Mouse (Mus musculus): ENCODE measurements around the gene Hist2h2aa1. TPM values are rescaled to one million over a fixed set of nuclear protein-coding genes. Genes with fewer than 3 reads are reported as not detected.
A peak's percentile ranks its signal among the peaks of the same experiment; 100 is the strongest.
"Not testable (repeated sequence)": the region's sequence is repeated elsewhere in the genome, so short reads cannot be mapped to it uniquely, and the experiment has no call there.

Gene Hist2h2aa1
- polyA plus RNA-seq, 1 experiment from 2014 or later, result 14.9 TPM

DNA sequence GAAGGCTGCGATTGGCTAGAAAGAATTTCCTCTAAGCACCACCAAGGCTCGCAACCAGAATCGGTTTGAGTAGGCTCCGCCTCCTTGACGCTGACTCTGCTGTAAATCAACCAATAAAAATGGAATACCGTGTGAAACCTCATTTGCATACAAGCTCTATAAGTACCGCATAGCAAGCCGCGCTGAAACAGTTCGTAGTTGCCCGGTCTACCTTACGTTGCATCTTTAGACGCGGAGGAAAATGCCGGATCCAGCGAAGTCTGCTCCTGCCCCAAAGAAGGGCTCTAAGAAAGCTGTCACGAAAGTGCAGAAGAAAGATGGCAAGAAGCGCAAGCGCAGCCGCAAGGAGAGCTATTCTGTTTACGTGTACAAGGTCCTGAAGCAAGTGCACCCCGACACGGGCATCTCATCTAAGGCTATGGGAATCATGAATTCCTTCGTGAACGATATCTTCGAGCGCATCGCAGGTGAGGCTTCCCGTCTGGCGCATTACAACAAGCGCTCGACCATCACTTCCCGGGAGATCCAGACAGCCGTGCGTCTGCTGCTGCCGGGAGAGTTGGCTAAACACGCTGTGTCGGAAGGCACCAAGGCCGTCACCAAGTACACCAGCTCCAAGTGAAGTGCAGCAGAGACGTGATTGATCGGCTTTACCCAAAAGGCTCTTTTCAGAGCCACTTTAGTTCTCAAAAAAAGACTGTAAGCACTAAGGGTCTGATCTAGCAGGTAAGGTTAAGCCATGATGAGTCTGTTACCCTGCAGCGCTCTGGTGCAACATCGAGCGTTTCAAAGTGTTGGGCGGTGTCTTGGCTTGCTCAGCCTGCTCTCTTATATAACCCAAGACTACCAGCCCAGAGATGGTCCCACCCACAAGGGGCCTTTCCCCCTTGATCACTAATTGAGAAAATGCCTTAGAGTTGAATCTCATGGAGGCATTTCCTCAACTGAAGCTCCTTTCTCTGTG lies 24.5 kb downstream of the Hist2h2aa1 start, which contains the start of gene Hist2h2bb:
Hist2h2bb (plus strand) TSS at position 242 of the 964 bp plus-strand sequence.
- Histone ChIP-seq H3K4me2 (peak within 1 kb of the TSS; percentile 87), H3K4me1 (peaks cover 22% of the 10 kb centered on the region), H3K27me3 (no peaks in the 10 kb centered on the region), H3K9ac (peak within 1 kb of the TSS; percentile 83), H3K36me3 (no peaks in the 10 kb centered on the region), H3K4me3 (peak within 1 kb of the TSS; percentile 57), H3K27ac (peak within 1 kb of the TSS; percentile 97), H3K9me3 (no peaks in the 10 kb centered on the region)
- peak; percentile 95 for ATAC-seq (ENCODE audit: insufficient number of reproducible peaks, insufficient read depth, low FRiP score, low TSS enrichment, low read depth)
- WGBS, result under 1% methylated on average over 45 of the region's 45 CpGs

DNA sequence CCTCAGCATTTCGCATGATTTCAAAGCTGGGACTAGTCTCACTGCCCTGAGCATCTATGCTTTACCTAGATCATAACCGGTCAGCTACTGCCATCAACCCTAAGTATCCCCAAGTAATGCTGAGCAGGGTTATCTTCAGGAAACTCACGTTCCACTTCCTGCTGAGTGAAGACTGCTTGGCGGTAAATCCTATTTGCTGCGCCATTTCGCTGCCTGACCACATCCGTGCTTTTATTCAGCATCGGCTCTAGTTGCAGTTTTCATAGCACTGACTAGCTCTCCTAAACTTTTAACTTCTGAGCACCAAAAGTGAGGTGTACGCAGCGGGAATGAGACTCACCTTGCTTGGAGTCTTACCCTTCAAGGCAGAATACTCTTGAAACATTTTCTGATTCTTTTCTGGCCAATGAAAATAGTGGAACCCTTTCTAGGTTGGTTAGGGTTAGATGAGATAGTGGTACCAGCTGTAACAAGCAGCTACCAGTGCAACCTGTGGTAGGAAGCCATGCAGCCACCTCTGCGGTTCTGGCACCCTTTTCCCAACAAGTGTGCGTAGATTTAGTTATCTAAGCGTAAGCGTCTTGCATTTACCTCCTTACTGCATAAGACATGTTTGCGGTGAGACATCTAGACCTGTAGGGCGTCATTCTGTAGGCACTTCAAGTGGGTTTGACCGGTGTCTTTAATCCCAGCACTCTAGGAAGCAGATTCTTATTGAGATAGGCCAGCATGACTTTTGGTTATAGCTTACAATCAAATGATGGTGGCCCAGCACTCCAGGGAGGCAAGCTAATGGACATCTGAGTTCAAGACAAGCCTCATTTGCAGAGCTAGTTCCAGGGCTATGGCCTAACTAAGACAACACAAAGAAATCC lies 28.5 kb downstream of the Hist2h2aa1 start:
- ATAC-seq (ENCODE audit: insufficient number of reproducible peaks, insufficient read depth, low FRiP score, low TSS enrichment, low read depth), result no peak
- no peaks in the 10 kb centered on the region for H3K27me3 ChIP-seq
- H3K36me3 ChIP-seq, result no peaks in the 10 kb centered on the region
- no peak overlapping the region for H3K4me3 ChIP-seq
- peaks cover 14% of the 10 kb centered on the region for H3K4me1 ChIP-seq
- 90% methylated on average over 17 of the region's 17 CpGs for WGBS
- no peak overlapping the region for H3K27ac ChIP-seq
- H3K4me2 ChIP-seq, result no peak overlapping the region
- no peak overlapping the region for H3K9ac ChIP-seq
- no peaks in the 10 kb centered on the region for H3K9me3 ChIP-seq

DNA sequence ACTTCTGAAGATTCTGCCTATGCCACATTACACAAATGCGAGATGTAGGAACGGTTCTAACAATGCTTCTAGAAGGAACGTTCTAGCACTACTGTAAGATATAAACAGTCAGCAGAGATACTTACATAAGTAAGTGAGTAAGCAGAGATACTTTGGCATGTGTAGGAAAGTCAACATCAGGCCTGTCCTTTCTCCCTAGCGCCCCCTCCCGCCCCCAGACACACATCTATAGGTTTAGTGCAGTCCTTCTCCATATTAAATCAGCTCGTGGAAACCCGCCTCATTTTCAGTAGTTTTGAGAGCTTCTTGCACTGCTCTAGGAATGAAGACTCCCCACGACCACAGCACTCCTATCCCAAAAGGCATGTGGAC lies 32.1 kb downstream of the Hist2h2aa1 start:
- Histone ChIP-seq H3K9me3 (no peaks in the 10 kb centered on the region), H3K27me3 (peaks cover 6% of the 10 kb centered on the region; the same call in 1 of the 2 replicates), H3K36me3 (no peaks in the 10 kb centered on the region), H3K4me3 (peak overlapping the region; percentile 52), H3K9ac (peak overlapping the region; percentile 73), H3K27ac (peak overlapping the region; percentile 92), H3K4me1 (peaks cover 10% of the 10 kb centered on the region), H3K4me2 (peak overlapping the region; percentile 89)
- ATAC-seq (ENCODE audit: insufficient number of reproducible peaks, insufficient read depth, low FRiP score, low TSS enrichment, low read depth), result no peak
- 12% methylated on average over 8 of the region's 8 CpGs for WGBS

DNA sequence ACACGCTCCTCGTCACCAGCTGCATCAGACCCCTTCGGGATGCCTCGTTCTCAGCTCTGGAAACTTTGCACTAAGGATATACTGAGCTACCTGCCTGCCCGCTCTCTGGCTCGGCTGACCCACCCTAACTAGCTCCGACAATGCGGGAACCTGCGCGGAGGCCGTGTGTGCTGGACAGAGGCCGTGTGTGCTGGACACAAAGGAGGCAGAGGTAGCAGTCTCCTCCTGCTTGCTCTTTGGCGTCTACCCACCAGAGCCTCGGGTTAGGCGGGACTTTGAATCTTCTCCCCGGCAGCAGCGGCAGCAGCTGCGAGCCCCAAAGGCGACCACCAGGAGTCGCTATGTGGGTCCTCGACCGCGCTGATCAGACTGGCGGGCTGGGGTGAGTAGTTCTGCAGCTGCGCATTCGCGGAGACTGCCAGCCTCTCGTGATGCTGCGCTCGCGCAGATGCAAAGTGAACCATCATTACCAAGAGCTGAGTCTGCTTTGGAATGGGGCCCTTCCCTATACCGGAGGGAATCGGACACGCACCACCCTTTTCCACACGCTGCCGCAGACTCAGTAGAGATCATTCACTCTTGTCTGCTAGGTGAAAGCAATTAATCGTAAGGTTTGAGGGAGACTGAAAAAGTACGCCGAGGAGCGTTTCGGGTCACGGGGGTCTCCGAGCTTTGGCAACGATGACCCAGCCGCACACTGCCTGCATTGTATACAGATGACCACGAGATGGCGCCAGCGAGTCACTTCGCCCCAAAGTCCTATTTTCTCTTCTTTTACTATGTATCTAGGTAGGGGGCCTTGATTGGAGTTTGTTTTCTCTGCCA lies 32.7 kb downstream of the Hist2h2aa1 start:
- Histone ChIP-seq H3K27me3 (peaks cover 12% of the 10 kb centered on the region), H3K9ac (peak overlapping the region; percentile 73), H3K27ac (peak overlapping the region; percentile 92), H3K4me2 (peak overlapping the region; percentile 89), H3K36me3 (no peaks in the 10 kb centered on the region), H3K4me3 (peak overlapping the region; percentile 52), H3K4me1 (peaks cover 10% of the 10 kb centered on the region), H3K9me3 (no peaks in the 10 kb centered on the region)
- WGBS, result under 1% methylated on average over 49 of the region's 49 CpGs
- peak; percentile 89 for ATAC-seq (ENCODE audit: insufficient number of reproducible peaks, insufficient read depth, low FRiP score, low TSS enrichment, low read depth)

DNA sequence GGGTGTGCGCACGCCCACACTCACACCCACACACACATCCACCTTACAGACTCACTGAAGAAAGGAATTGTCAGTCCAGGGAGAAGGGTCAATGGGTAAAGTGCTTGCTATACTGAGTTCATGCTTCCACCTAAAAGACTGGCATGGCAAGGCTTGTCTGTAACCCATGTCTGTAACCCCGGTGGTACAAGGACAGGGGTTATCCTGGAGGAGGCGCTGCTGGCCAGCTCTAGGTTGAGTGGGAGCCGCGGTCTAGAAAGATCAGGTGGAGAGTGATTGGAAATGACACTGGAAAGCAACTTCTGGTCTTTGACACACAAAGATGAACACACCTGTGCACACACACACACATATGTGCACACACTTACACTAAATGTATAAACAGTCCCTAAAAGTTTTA lies 35.4 kb downstream of the Hist2h2aa1 start:
- no peak overlapping the region for H3K4me2 ChIP-seq
- ATAC-seq (ENCODE audit: insufficient number of reproducible peaks, insufficient read depth, low FRiP score, low TSS enrichment, low read depth), result no peak
- no peak overlapping the region for H3K4me3 ChIP-seq
- 50% methylated on average over 6 of the region's 6 CpGs for WGBS
- H3K27ac ChIP-seq, result no peak overlapping the region
- H3K4me1 ChIP-seq, result peaks cover 18% of the 10 kb centered on the region
- peaks cover 25% of the 10 kb centered on the region for H3K27me3 ChIP-seq
- H3K36me3 ChIP-seq, result no peaks in the 10 kb centered on the region
- no peaks in the 10 kb centered on the region for H3K9me3 ChIP-seq
- no peak overlapping the region for H3K9ac ChIP-seq

DNA sequence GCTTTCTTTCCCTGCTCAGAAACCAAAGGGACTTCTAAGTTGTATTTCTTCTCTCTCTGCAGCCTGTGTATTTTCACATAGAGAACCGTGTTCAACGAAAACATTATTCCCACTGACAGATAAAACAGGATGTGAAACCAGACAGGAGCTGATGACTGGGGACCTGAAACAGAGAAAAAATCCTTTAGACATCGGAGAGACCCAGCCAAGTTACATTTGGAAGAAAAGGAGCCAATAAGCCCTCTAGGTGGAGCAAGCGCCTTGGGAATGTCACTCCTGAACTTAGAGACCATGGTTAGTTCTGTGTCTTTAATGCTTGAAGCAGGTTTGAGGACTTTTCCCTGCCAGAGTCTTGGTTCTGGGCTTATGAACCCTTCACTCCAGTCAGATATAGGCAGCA lies 39.2 kb downstream of the Hist2h2aa1 start:
- H3K9ac ChIP-seq, result peak overlapping the region; percentile 44; the same call in 1 of the 2 replicates
- no peaks in the 10 kb centered on the region for H3K36me3 ChIP-seq
- no peak overlapping the region for H3K4me3 ChIP-seq

DNA sequence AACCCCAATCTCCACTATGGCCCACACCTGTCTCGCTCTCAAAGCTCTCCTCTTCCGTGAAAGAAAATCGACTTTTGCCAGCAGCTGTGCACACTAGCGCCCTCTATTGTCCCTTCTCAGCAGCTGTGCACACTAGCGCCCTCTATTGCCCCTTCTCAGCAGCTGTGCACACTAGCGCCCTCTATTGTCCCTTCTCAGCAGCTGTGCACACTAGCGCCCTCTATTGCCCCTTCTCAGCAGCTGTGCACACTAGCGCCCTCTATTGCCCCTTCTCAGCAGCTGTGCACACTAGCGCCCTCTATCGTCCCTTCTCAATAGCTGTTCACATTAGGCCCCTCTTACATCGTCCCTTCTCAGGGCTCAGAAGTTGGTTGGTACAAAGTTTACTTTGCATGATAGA lies 42.0 kb downstream of the Hist2h2aa1 start:
- not testable (repeated sequence) for H3K4me3 ChIP-seq; H3K9ac ChIP-seq; H3K27ac ChIP-seq; H3K4me2 ChIP-seq; H3K9me3 ChIP-seq; H3K36me3 ChIP-seq; ATAC-seq (ENCODE audit: insufficient number of reproducible peaks, insufficient read depth, low FRiP score, low TSS enrichment, low read depth); H3K4me1 ChIP-seq
- H3K27me3 ChIP-seq, result peaks cover 24% of the 10 kb centered on the region
- WGBS, result 87% methylated on average over 11 of the region's 11 CpGs

More for the DNA sequence above, 39.2 kb downstream of the Hist2h2aa1 start:
- peak overlapping the region; percentile 36 for H3K4me2 ChIP-seq
- H3K9me3 ChIP-seq, result no peaks in the 10 kb centered on the region
- H3K27ac ChIP-seq, result no peak overlapping the region
- peaks cover 8% of the 10 kb centered on the region; the same call in 1 of the 2 replicates for H3K4me1 ChIP-seq
- 13% methylated on average over 4 of the region's 4 CpGs for WGBS
- ATAC-seq (ENCODE audit: insufficient number of reproducible peaks, insufficient read depth, low FRiP score, low TSS enrichment, low read depth), result no peak
- peaks cover 30% of the 10 kb centered on the region for H3K27me3 ChIP-seq

DNA sequence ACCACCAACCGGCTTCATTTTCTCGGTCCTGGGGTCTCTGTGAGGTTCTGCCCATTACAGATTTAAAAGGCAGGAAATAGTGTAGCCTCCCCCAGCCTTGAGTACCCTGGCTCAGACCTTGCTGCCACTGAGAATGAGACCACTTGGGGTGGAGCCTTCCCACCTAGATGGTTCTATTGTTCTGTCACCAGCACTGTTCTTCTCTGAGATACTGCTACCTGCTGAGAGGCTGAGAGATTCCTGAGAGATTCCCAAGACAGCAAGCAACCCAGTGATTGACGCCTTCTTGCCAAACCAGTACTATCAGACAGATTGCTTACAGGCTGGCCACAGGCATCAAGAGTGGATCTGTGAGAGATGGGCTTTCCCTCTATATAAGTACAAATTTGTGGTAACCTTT lies 43.9 kb downstream of the Hist2h2aa1 start:
- no peak overlapping the region for H3K9ac ChIP-seq
- H3K4me1 ChIP-seq, result peaks cover 2% of the 10 kb centered on the region; the same call in 1 of the 2 replicates
- H3K9me3 ChIP-seq, result no peaks in the 10 kb centered on the region
- peaks cover 7% of the 10 kb centered on the region for H3K27me3 ChIP-seq
- no peak overlapping the region for H3K4me3 ChIP-seq
- H3K27ac ChIP-seq, result no peak overlapping the region
- ATAC-seq (ENCODE audit: insufficient number of reproducible peaks, insufficient read depth, low FRiP score, low TSS enrichment, low read depth), result no peak
- no peaks in the 10 kb centered on the region for H3K36me3 ChIP-seq
- H3K4me2 ChIP-seq, result no peak overlapping the region
- WGBS, result 73% methylated on average over 3 of the region's 3 CpGs

DNA sequence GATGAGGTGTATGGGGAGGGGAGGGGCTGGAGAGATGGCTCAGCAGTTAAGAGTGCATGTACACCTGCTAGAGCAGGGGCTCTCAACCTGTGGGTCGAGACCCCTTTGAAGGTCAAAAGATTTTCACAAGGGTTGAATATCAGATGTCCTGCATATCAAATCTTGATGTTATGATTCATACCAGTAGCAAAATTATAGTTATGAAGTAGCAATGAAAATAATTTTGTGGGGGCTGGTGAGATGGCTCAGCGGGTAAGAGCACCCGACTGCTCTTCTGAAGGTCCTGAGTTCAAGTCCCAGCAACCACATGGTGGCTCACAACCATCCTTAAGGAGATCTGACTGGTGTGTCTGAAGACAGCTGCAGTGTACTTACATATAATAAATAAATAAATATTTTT lies 45.4 kb downstream of the Hist2h2aa1 start:
- ATAC-seq (ENCODE audit: insufficient number of reproducible peaks, insufficient read depth, low FRiP score, low TSS enrichment, low read depth), result not testable (repeated sequence)
- WGBS, result 90% methylated on average over 3 of the region's 3 CpGs

DNA sequence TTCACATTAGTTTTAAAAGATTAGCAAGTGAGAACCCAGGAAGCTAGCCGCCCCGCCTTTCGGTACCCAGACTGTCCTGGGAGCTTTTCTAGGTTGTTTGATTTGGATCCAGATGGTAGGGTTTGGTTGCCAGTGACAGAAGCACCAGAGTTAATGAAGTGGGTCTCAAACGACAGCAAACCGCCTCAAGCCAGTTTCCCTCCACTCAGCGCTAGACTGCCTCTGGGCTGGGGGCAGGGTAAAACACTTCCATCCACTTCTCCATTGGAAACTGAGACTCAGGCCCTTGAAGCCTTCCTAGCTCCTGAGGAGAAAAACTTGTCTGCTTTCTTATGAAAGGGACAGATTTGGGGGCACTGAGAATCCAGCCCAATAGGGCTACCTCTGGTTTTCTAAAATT lies 47.3 kb downstream of the Hist2h2aa1 start:
- Histone ChIP-seq H3K4me3 (no peak overlapping the region), H3K27me3 (no peaks in the 10 kb centered on the region), H3K4me2 (no peak overlapping the region), H3K9me3 (no peaks in the 10 kb centered on the region), H3K9ac (no peak overlapping the region), H3K36me3 (no peaks in the 10 kb centered on the region), H3K27ac (no peak overlapping the region), H3K4me1 (no peaks in the 10 kb centered on the region)
- no peak for ATAC-seq (ENCODE audit: insufficient number of reproducible peaks, insufficient read depth, low FRiP score, low TSS enrichment, low read depth)
- 41% methylated on average over 6 of the region's 6 CpGs for WGBS

More for the DNA sequence above, 45.4 kb downstream of the Hist2h2aa1 start:
- H3K27ac ChIP-seq, H3K4me3 ChIP-seq, H3K9me3 ChIP-seq, H3K9ac ChIP-seq, H3K36me3 ChIP-seq, H3K4me1 ChIP-seq, H3K27me3 ChIP-seq, H3K4me2 ChIP-seq: not testable (repeated sequence)

DNA sequence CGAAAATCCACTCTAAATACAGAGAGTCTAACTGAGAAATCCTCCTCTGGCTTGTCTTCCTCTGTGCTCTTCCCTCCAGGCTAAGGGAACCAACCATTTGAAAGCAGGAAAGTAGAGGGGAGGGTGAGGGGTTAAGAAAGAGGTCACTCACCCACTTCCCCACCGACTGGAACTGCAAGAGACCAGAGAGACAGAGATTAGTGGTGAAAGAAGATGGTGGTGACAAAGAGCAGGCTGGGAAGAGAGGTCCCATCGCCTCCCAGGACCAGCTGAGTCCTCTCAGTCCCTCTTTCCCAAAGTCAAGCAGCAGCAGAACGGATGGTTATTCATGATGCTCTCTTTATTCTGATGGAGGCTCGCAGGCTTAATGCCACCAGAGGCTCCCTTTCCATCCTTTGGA lies 48.1 kb downstream of the Hist2h2aa1 start:
- Histone ChIP-seq H3K9ac (no peak overlapping the region), H3K4me3 (no peak overlapping the region), H3K36me3 (no peaks in the 10 kb centered on the region), H3K9me3 (no peaks in the 10 kb centered on the region), H3K4me2 (no peak overlapping the region), H3K4me1 (no peaks in the 10 kb centered on the region), H3K27ac (no peak overlapping the region), H3K27me3 (no peaks in the 10 kb centered on the region)
- WGBS, result 40% methylated on average over 5 of the region's 5 CpGs
- ATAC-seq (ENCODE audit: insufficient number of reproducible peaks, insufficient read depth, low FRiP score, low TSS enrichment, low read depth), result no peak
